Mouse (Mus musculus): ENCODE results near the gene Rpl27. TPM values are rescaled to one million over a fixed set of nuclear protein-coding genes. Genes with fewer than 3 reads are reported as not detected.
A peak's percentile ranks its signal among the peaks of the same experiment; 100 is the strongest.

Gene Rpl27
- polyA plus RNA-seq (2015; fragmentation: Nextera tagmentation; extraction: Ambion mirVana), result 342 and 404 TPM in 2 replicates

DNA sequence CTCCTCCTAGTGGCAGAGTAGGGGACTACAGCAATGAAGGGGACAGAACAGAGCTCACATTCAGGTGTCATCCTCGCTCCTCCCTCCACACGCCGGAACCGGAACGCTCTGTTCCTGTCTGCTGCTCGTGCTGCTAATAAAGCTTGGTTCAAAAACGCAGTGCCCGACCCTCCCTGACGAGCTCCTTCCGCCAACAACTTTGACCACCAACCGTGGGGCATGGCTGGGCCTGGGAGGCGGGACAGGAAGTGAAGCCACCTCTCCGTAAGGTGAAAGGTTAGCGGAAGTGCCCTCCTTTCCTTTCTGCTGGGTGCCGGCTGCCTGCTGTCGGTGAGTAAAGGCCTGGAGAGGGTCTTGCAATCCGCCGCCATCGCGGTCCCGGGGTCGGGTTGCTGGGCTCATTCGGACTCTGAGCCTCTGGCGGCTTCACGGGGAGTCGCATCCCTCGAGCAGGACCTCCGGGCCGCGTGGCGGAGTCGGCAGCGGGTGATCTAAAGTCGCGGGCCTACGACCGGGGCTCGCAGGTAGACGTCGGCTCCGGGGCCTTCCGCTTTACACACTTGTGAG, at the start of gene Rpl27:
Rpl27 (plus strand) TSS at position 172 of the 567 bp plus-strand sequence.
- WGBS, result 1% methylated on average over 42 of the region's 42 CpGs
- peak within 1 kb of the TSS; percentile 88 for H3K4me3 ChIP-seq
- no peaks in the 10 kb centered on the region for H3K9me3 ChIP-seq
- no peaks in the 10 kb centered on the region for H3K27me3 ChIP-seq
- H3K36me3 ChIP-seq, result peaks cover 30% of the 10 kb centered on the region
- peaks cover 20% of the 10 kb centered on the region for H3K4me1 ChIP-seq
- H3K9ac ChIP-seq, result peak within 1 kb of the TSS; percentile 98
- H3K27ac ChIP-seq, result peak within 1 kb of the TSS; percentile 91
- peak; percentile 98 for ATAC-seq (ENCODE audit: insufficient number of reproducible peaks, insufficient read depth, low FRiP score, low TSS enrichment, low read depth)
- peak within 1 kb of the TSS; percentile 95 for H3K4me2 ChIP-seq

DNA sequence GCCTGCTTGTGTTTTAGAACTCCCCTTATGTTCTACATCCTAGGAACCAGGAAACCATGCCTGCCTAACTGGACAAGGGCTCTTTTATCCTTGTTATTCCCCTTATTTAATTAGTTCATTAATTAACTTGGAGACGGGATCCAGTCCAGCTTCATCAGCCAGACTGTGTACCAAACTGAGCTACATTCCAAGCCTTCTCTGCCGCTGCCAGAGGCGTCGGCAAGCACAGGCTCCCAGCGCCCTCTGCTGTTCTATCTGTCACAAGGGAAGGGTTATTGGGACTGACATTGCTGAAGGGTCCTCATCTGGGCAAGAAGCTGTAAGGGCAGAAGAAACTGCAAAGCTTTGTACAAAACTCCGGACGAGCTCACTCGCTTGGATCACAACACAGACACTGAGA, 47.0 kb upstream of the Rpl27 start:
- no peak for ATAC-seq (ENCODE audit: insufficient number of reproducible peaks, insufficient read depth, low FRiP score, low TSS enrichment, low read depth)
- Histone ChIP-seq H3K4me2 (no peak overlapping the region), H3K9me3 (no peaks in the 10 kb centered on the region), H3K4me3 (no peak overlapping the region), H3K4me1 (no peaks in the 10 kb centered on the region), H3K27ac (no peak overlapping the region), H3K36me3 (no peaks in the 10 kb centered on the region), H3K27me3 (no peaks in the 10 kb centered on the region), H3K9ac (0 out of 2 replicates have a peak overlapping the region, but pooled peaks have one; percentile 54)
- 4% methylated on average over 8 of the region's 8 CpGs for WGBS

DNA sequence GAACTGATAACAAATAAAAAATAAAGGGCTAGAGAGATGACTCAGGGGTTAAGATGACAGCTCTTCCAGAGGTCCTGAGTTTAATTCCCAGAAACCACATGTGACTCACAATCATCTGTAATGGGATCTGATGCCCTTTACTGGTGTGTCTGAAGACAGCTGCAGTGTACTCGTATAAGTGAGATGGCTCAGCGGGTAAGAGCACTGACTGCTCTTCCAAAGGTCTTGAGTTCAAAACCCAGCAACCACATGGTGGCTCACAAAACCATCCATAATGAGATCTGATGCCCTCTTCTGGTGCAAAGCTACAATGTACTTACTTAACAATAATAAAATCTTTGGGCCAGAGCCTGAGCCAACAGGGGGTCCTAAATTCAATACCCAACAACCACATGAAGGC, 26.8 kb upstream of the Rpl27 start:
- no peak overlapping the region for H3K4me3 ChIP-seq
- H3K4me1 ChIP-seq, result peaks cover 7% of the 10 kb centered on the region
- no peak overlapping the region for H3K4me2 ChIP-seq
- WGBS, result 70% methylated on average over 2 of the region's 2 CpGs
- ATAC-seq (ENCODE audit: insufficient number of reproducible peaks, insufficient read depth, low FRiP score, low TSS enrichment, low read depth), result no peak
- peaks cover 37% of the 10 kb centered on the region for H3K36me3 ChIP-seq
- H3K27me3 ChIP-seq, result no peaks in the 10 kb centered on the region
- no peak overlapping the region for H3K9ac ChIP-seq
- no peaks in the 10 kb centered on the region for H3K9me3 ChIP-seq
- no peak overlapping the region for H3K27ac ChIP-seq

DNA sequence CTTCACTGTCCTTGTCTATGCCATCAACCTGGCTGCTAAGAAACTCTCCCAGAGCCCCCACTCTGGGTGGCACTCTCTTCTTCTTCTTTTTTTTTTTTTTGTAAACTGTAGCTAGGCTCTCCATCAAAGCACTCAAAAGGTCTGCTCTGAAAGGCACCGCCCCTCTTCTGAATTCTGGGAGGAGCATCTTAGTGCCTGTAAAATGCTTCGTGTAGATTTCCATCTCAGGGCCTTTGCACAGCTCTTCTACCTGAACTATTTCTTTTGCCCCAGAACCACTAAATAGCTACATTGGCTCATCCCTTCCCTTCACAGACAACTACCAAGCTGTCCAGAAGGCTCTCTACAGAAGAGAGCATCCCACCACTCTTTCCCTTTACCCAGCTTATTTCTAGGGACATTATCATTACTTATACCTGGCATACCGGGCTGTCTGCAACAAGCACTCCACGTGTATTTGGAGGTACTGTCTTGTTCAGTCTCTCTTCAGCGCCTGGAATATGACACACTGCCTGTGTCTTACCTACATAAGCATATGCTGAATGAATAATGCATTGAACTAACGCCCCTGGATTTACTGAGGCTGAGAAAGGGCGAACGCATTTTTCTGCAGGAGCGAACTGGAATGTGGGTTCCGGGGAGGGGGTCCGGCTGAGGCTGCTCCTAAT, 25.5 kb upstream of the Rpl27 start:
- Histone ChIP-seq H3K4me3 (peak overlapping the region; percentile 82), H3K9me3 (no peaks in the 10 kb centered on the region), H3K36me3 (peaks cover 24% of the 10 kb centered on the region), H3K27me3 (no peaks in the 10 kb centered on the region), H3K27ac (peak overlapping the region; percentile 82), H3K4me1 (peaks cover 7% of the 10 kb centered on the region), H3K4me2 (peak overlapping the region; percentile 86), H3K9ac (peak overlapping the region; percentile 91)
- 0 out of 2 replicates have a peak, but pooled peaks have one; percentile 34 for ATAC-seq (ENCODE audit: insufficient number of reproducible peaks, insufficient read depth, low FRiP score, low TSS enrichment, low read depth)
- under 1% methylated on average over 11 of the region's 11 CpGs for WGBS

DNA sequence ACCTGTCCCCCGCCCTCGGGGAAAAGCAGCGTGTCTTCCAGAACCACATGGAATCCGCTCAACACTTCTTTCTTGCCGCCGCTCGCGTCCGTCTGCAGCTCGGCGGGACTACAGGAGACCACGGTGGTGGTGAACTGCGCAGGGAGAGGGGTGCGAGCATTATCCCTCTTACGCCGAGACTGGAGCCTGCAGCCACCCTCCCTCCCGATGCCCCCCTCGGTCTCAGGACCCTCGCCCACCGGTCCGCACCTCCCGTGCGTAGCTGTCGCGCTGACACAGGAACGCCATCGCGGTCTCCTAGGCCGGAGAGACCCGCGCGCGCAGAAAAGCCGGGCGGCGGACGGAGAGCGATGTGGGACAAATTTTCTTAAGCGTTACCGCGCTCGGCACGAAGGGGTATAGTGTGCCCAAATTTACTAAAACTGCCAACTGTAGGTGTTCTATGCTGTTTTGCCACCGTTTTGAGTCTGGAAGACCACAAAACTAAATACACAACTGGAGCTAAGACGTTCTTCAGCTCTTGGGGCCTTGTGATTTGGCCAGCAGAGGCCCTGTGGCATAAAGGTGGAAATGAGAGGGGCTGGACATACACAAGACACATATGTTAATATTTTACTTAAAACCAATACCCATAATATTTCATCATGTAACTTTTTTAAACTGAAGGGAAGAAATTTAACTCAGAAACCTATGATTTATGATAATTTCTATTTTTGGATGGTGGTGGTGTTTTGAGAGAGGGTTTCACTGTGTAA, 24.8 kb upstream of the Rpl27 start, which contains the start of gene Aarsd1:
Aarsd1 (minus strand) TSS at position 515 of the 755 bp plus-strand sequence.
- peak within 1 kb of the TSS; percentile 86 for H3K4me2 ChIP-seq
- peak within 1 kb of the TSS; percentile 91 for H3K9ac ChIP-seq
- peaks cover 7% of the 10 kb centered on the region for H3K4me1 ChIP-seq
- peak; percentile 78; the same call in 1 of the 2 replicates for ATAC-seq (ENCODE audit: insufficient number of reproducible peaks, insufficient read depth, low FRiP score, low TSS enrichment, low read depth)
- H3K36me3 ChIP-seq, result peaks cover 17% of the 10 kb centered on the region
- no peaks in the 10 kb centered on the region for H3K9me3 ChIP-seq
- no peaks in the 10 kb centered on the region for H3K27me3 ChIP-seq
- WGBS, result under 1% methylated on average over 45 of the region's 45 CpGs
- H3K4me3 ChIP-seq, result peak within 1 kb of the TSS; percentile 82
- peak within 1 kb of the TSS; percentile 82 for H3K27ac ChIP-seq

DNA sequence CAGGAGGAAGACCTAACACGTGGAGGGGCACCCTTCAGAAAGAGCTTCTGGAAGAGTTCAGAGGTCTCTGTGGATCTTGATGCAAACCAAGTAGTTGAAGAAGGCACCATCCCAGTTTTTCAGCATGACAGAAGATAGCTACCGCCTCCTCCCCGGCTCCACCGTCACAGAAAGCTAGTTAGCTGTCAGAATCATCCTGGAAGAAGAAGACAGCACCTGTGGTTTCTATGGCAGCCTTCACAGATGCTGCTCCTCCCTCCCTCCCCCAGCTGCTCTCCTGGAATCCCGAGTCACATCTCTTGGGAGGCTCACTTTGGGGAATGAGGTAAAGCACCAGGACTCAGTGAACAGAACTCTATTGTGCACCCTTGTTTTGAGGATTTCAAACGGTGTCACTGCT, 23.1 kb upstream of the Rpl27 start:
- ATAC-seq (ENCODE audit: insufficient number of reproducible peaks, insufficient read depth, low FRiP score, low TSS enrichment, low read depth), result no peak
- H3K36me3 ChIP-seq, result peaks cover under 1% of the 10 kb centered on the region
- no peak overlapping the region for H3K9ac ChIP-seq
- no peak overlapping the region for H3K4me3 ChIP-seq
- H3K27me3 ChIP-seq, result no peaks in the 10 kb centered on the region
- 51% methylated on average over 6 of the region's 6 CpGs for WGBS
- H3K27ac ChIP-seq, result no peak overlapping the region
- H3K4me2 ChIP-seq, result no peak overlapping the region
- H3K4me1 ChIP-seq, result peaks cover 13% of the 10 kb centered on the region
- no peaks in the 10 kb centered on the region for H3K9me3 ChIP-seq

DNA sequence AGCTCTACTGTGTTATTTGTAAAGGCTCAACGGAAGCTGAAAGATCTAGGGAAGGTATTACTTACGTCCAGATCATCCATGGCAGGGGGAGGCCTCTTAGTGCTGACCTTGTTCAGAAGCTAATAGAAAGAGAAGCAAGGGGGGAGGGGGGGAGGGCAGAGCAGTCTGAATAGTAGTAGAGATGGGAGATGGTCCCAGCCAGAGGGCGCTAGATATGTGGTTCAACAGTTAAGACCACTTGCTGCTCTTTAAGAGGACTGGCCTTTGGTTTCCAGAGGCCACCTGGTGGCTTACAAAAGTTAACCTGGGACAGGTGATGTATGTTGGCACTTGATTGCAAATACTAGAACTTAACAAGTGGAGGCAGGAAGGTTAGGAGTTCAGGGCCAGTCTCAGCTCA, 22.5 kb upstream of the Rpl27 start:
- ATAC-seq (ENCODE audit: insufficient number of reproducible peaks, insufficient read depth, low FRiP score, low TSS enrichment, low read depth), result no peak
- Histone ChIP-seq H3K4me3 (no peak overlapping the region), H3K36me3 (no peaks in the 10 kb centered on the region), H3K4me2 (no peak overlapping the region), H3K27me3 (no peaks in the 10 kb centered on the region), H3K27ac (no peak overlapping the region), H3K9ac (no peak overlapping the region), H3K9me3 (no peaks in the 10 kb centered on the region), H3K4me1 (peaks cover 17% of the 10 kb centered on the region)
- WGBS, result 24% methylated on average over 3 of the region's 3 CpGs

DNA sequence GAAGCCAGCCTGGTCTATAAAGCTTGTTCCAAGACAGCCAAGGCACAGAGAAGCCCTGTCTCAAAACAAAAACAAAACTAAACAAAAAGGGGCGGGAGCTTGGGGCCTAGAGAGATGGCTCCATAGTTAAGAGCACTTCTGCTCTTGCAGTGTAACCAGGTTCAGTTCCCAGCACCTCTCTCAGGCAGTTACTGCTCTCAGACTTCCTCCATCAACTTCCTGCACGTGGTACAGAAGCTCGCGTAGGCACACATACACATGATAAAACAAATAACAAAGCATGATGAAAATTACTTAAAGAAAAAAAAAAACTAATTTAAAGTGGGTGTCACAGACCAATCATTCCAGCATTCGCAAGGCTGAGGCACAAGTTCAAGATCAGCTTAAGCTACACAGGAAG, 21.9 kb upstream of the Rpl27 start:
- Histone ChIP-seq H3K27ac (no peak overlapping the region), H3K4me3 (no peak overlapping the region), H3K9me3 (no peaks in the 10 kb centered on the region), H3K4me1 (peaks cover 17% of the 10 kb centered on the region), H3K4me2 (no peak overlapping the region), H3K36me3 (no peaks in the 10 kb centered on the region), H3K9ac (no peak overlapping the region), H3K27me3 (no peaks in the 10 kb centered on the region)
- 91% methylated on average over 5 of the region's 5 CpGs for WGBS
- no peak for ATAC-seq (ENCODE audit: insufficient number of reproducible peaks, insufficient read depth, low FRiP score, low TSS enrichment, low read depth)

DNA sequence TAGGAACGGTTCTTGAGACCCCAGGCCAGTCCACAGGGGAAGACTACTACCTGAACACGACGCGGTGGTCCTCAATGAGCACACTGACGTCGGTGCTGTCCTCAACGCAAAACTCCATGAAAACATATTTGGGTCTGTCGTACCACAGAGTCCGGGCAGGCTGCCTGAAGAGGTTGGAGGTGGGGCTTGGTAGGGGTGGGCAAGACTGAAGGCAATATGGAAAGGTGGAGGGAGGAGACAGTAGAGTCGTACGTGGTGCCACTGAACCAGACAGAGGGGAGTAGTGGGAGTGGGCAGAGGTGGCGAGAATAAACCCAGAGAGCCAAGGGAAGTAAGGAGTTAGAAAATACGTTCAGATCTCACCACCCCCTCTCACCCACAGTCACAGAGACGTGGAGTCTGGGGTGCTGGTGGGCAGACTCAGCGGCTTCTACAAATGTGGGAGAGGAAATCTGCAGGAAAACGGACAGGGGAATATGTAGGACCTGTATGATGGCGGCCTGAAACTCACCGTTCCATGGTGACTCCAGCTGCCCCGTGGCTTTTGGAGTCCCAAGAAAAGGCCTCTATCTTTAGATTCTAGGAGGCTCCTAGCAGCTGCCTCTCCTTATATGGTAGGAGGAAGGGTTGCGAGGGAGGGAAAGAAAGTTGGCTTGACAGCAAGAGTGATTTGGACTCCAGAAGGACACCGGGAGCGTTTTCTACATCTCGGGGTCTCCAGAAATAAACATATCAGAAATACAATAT, 17.8 kb upstream of the Rpl27 start, which contains the start of gene Gm27029:
Gm27029 (minus strand) TSS at position 692 of the 747 bp plus-strand sequence.
- WGBS, result 4% methylated on average over 23 of the region's 23 CpGs
- peak; percentile 67; the same call in 1 of the 2 replicates for ATAC-seq (ENCODE audit: insufficient number of reproducible peaks, insufficient read depth, low FRiP score, low TSS enrichment, low read depth)

DNA sequence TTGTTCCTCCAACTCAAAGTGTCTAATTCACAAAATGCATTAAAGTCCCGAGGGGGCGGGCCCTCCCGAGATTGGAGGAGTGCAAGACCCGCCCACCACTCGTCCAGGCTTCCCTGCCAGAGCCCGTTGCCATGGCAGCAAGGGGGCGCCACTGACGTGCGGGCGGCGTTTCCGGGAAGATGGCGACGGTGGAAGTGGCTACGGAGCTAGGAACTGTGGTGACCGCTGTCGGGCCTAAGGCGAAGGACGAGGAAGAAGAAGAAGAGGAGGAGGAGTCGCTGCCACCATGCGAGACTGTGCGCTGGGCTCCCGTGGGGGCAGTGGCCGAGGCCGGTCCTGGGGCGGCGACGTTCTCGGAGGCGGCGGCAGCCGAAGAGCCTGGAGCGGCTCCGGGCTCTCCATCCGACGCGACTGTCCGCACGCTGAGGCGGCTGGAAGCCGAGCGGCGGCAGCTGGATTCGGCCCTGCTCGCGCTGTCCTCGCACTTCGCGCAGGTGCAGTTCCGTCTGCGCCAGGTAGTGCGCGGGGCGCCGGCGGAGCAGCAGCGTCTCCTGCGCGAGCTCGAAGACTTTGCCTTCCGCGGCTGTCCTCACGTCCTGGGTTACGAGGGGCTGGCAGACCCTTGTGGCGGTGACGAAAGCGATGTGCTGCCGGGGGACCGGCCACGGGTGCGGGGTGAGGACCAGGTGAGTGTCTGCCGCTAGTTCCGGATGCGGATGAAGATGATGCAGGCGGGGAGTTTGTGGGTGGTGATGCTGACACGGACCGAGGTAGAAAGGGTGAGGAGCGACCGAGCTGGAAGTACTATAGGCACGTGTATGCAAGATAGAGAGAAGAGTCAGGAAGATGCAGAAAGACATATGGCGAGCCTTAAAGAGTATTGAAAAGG, 16.9 kb upstream of the Rpl27 start, which contains the start of the genes Rundc1 and Ptges3l:
Rundc1 (plus strand) TSS at position 161 of the 889 bp plus-strand sequence.
Ptges3l (minus strand) TSS at position 409 of the 889 bp plus-strand sequence.
- Histone ChIP-seq H3K9me3 (no peaks in the 10 kb centered on the region), H3K27me3 (no peaks in the 10 kb centered on the region), H3K27ac (peak within 1 kb of the TSS; percentile 82), H3K9ac (peak within 1 kb of the TSS; percentile 86), H3K4me3 (peak within 1 kb of the TSS; percentile 97), H3K4me1 (peaks cover 27% of the 10 kb centered on the region), H3K4me2 (peak within 1 kb of the TSS; percentile 93), H3K36me3 (peaks cover 13% of the 10 kb centered on the region)
- under 1% methylated on average over 81 of the region's 81 CpGs for WGBS
- peak; percentile 88 for ATAC-seq (ENCODE audit: insufficient number of reproducible peaks, insufficient read depth, low FRiP score, low TSS enrichment, low read depth)

More for the DNA sequence above, 17.8 kb upstream of the Rpl27 start, which contains the start of gene Gm27029:
- Histone ChIP-seq H3K4me3 (peak within 1 kb of the TSS; percentile 97), H3K9me3 (no peaks in the 10 kb centered on the region), H3K4me1 (peaks cover 27% of the 10 kb centered on the region), H3K36me3 (peaks cover 4% of the 10 kb centered on the region), H3K9ac (peak within 1 kb of the TSS; percentile 86), H3K4me2 (peak within 1 kb of the TSS; percentile 93), H3K27me3 (no peaks in the 10 kb centered on the region), H3K27ac (peak within 1 kb of the TSS; percentile 82)
